Mouse (Mus musculus) testis, adult 2 months (tissue): ENCODE data around the gene Cmtm4. TPM values are rescaled to one million over a fixed set of nuclear protein-coding genes. Genes with fewer than 3 reads are reported as not detected.
"Not testable (repeated sequence)": the region's sequence is repeated elsewhere in the genome, so short reads cannot be mapped to it uniquely, and the experiment has no call there.

Source experiments
- H3K27ac ChIP-seq: fragments of 200-500 bp; 2 replicates; pipeline ENCODE4 v1.5.1; 2012; ENCODE audit warnings: low read depth, low read length; ENCODE audit not compliant: control insufficient read depth, insufficient read depth
- H3K27me3 ChIP-seq: fragments of 200-500 bp; 2 replicates; pipeline ENCODE4 v1.6.1; 2012; ENCODE audit warnings: mild to moderate bottlenecking, low read length, moderate library complexity; ENCODE audit not compliant: control insufficient read depth, insufficient read depth
- H3K36me3 ChIP-seq: fragments of 200-500 bp; 2 replicates; pipeline ENCODE4 v1.6.1; 2012; ENCODE audit warnings: mild to moderate bottlenecking, low read length; ENCODE audit not compliant: control insufficient read depth, insufficient read depth
- H3K4me1 ChIP-seq: fragments of 200-500 bp; 2 replicates; pipeline ENCODE4 v1.6.1; 2012; ENCODE audit warnings: low read length; ENCODE audit not compliant: control insufficient read depth, insufficient read depth
- H3K4me3 ChIP-seq: fragments of 200-500 bp; 2 replicates; pipeline ENCODE4 v1.5.1; 2012; ENCODE audit warnings: low read depth, mild to moderate bottlenecking, low read length, moderate library complexity, mixed read lengths; ENCODE audit not compliant: control insufficient read depth
- CTCF ChIP-seq: fragments of 200-500 bp; IDR thresholded peaks from 2 replicates; pipeline ENCODE4 v1.5.1; 2012; ENCODE audit warnings: low read depth, mild to moderate bottlenecking, inconsistent platforms, low read length, moderate library complexity; ENCODE audit not compliant: control insufficient read depth, insufficient read depth, insufficient replicate concordance
- POLR2A ChIP-seq: fragments of 200-500 bp; IDR thresholded peaks from 2 replicates; pipeline ENCODE4 v1.6.1; 2012; ENCODE audit warnings: low read depth, mild to moderate bottlenecking, inconsistent platforms, low read length, moderate library complexity; ENCODE audit not compliant: control insufficient read depth
- polyA plus RNA-seq: library from polyadenylated mRNA; depleted of rRNA; stranded (reverse); fragments of >200 nt; gene quantifications from 2 replicates; pipeline ENCODE4 v1.2.3, GENCODE M21; 2012

Gene Cmtm4
- polyA plus RNA-seq, 1 experiment, result 2.0 TPM

- Histone ChIP-seq H3K27me3 (no peaks in the 10 kb centered on the region), H3K4me1 (peaks cover 13% of the 10 kb centered on the region), H3K4me3 (peak within 1 kb of the TSS; percentile 73), H3K36me3 (no peaks in the 10 kb centered on the region), H3K27ac (peak within 1 kb of the TSS; percentile 65; the same call in 1 of the 2 replicates)
- TF ChIP-seq POLR2A, result no peak
- TF ChIP-seq CTCF, result no peak
Measured at GRCm38 (mm10) chr8:104339229-104339982, 56.2 kb downstream of the Cmtm4 start, which contains the start of gene Cmtm3. TSS of gene Cmtm3 (plus strand) at chr8:104339410.

GRCm38 (mm10) chr8:104337890-104338289 is 57.7 kb downstream of the Cmtm4 start:
- Histone ChIP-seq H3K27ac (no peak overlapping the region), H3K4me3 (no peak overlapping the region), H3K4me1 (peaks cover 13% of the 10 kb centered on the region), H3K36me3 (no peaks in the 10 kb centered on the region), H3K27me3 (no peaks in the 10 kb centered on the region)
- TF ChIP-seq CTCF, result no peak
- no peak for TF ChIP-seq POLR2A

- TF ChIP-seq POLR2A (no peak), CTCF (no peak)
- H3K36me3 ChIP-seq, result no peaks in the 10 kb centered on the region
- H3K4me1 ChIP-seq, result peaks cover 12% of the 10 kb centered on the region
- H3K27ac ChIP-seq, result no peak overlapping the region
- no peaks in the 10 kb centered on the region for H3K27me3 ChIP-seq
- no peak overlapping the region for H3K4me3 ChIP-seq
Measured at GRCm38 (mm10) chr8:104336806-104337205, 58.8 kb downstream of the Cmtm4 start.

- Histone ChIP-seq H3K27ac (no peak overlapping the region), H3K27me3 (no peaks in the 10 kb centered on the region), H3K4me3 (no peak overlapping the region), H3K4me1 (no peaks in the 10 kb centered on the region), H3K36me3 (no peaks in the 10 kb centered on the region)
- TF ChIP-seq POLR2A (no peak), CTCF (no peak)
Measured at GRCm38 (mm10) chr8:104334196-104334595, 61.4 kb downstream of the Cmtm4 start.

- no peaks in the 10 kb centered on the region for H3K36me3 ChIP-seq
- TF ChIP-seq POLR2A, result no peak
- TF ChIP-seq CTCF, result no peak
- H3K4me1 ChIP-seq, result no peaks in the 10 kb centered on the region
- H3K27me3 ChIP-seq, result no peaks in the 10 kb centered on the region
- H3K4me3 ChIP-seq, result no peak overlapping the region
- H3K27ac ChIP-seq, result no peak overlapping the region
Measured at GRCm38 (mm10) chr8:104333786-104334185, 61.8 kb downstream of the Cmtm4 start.

- Histone ChIP-seq H3K4me3 (no peak overlapping the region), H3K36me3 (no peaks in the 10 kb centered on the region), H3K4me1 (no peaks in the 10 kb centered on the region), H3K27ac (no peak overlapping the region), H3K27me3 (no peaks in the 10 kb centered on the region)
- no peak for TF ChIP-seq POLR2A
- TF ChIP-seq CTCF, result no peak
Measured at GRCm38 (mm10) chr8:104332665-104333631, 62.7 kb downstream of the Cmtm4 start.

GRCm38 (mm10) chr8:104321930-104322329 is 73.7 kb downstream of the Cmtm4 start, which contains the start of gene Cmtm2b:
TSS of gene Cmtm2b (plus strand) at chr8:104322230.
- H3K36me3 ChIP-seq, H3K27me3 ChIP-seq: not testable (repeated sequence)
- H3K4me3 ChIP-seq, result peak within 1 kb of the TSS; percentile 87
- peaks cover 16% of the 10 kb centered on the region for H3K4me1 ChIP-seq
- peak within 1 kb of the TSS; percentile 80 for H3K27ac ChIP-seq
- TF ChIP-seq POLR2A, result peak; percentile 44; the same call in 1 of the 2 replicates

- not testable (repeated sequence) for H3K36me3 ChIP-seq, H3K27me3 ChIP-seq
- H3K4me1 ChIP-seq, result peaks cover 16% of the 10 kb centered on the region
- H3K4me3 ChIP-seq, result peak within 1 kb of the TSS; percentile 87
- H3K27ac ChIP-seq, result peak within 1 kb of the TSS; percentile 80
Measured at GRCm38 (mm10) chr8:104321267-104321666, 74.3 kb downstream of the Cmtm4 start, which contains the start of gene Gm11020. TSS of gene Gm11020 (plus strand) at chr8:104321567.
